Mouse (Mus musculus) CH12.LX (cell line): ENCODE measurements around the gene Nt5c1a. TPM values are rescaled to one million over a fixed set of nuclear protein-coding genes. Genes with fewer than 3 reads are reported as not detected.

Source experiments
- DNase-seq: peaks from one replicate; pipeline ENCODE4 v3.0.0-alpha.2; 2013; ENCODE audit errors: extremely low read depth
- H3K27ac ChIP-seq: 2 replicates; pipeline ENCODE4 v1.5.1; 2012; ENCODE audit warnings: low read depth, mild to moderate bottlenecking, control low read depth, moderate library complexity; ENCODE audit not compliant: insufficient read depth
- H3K27me3 ChIP-seq: replicated peaks from 2 replicates; pipeline ENCODE3; 2012; ENCODE audit warnings: inconsistent platforms
- H3K36me3 ChIP-seq, 2 experiments: replicated peaks in 1 of 2; 2 replicates each; pipeline versions ENCODE3 to v1.6.1; 2012; ENCODE audit warnings: inconsistent platforms in 1 of 2, low read length in 1 of 2, mild to moderate bottlenecking in 1 of 2, mixed read lengths in 1 of 2, moderate library complexity in 1 of 2; ENCODE audit not compliant: control insufficient read depth in 1 of 2, insufficient read depth in 1 of 2
- H3K4me1 ChIP-seq, 2 experiments: 2 replicates each; pipeline ENCODE4 v1.6.1; 2012; ENCODE audit warnings: inconsistent platforms in 1 of 2, moderate library complexity in 1 of 2; ENCODE audit not compliant: insufficient read depth in 2 of 2, control insufficient read depth in 1 of 2
- H3K4me2 ChIP-seq: 2 replicates; pipeline ENCODE4 v1.6.1; 2012; ENCODE audit warnings: low read depth, mild to moderate bottlenecking, control low read depth; ENCODE audit not compliant: poor library complexity, insufficient read depth, severe bottlenecking
- H3K4me3 ChIP-seq, 3 experiments: fragments of 150-350 bp in 1 of 3; sonication (generic) in 1 of 3; replicated peaks in 1 of 3; 2 replicates each; pipeline versions ENCODE3 to v1.5.1; 2011 to 2012; ENCODE audit warnings: low read depth in 2 of 3, low read length in 2 of 3, mild to moderate bottlenecking in 2 of 3, moderate library complexity in 2 of 3, control low read depth in 1 of 3, improper control_type of control experiment in 1 of 3, inconsistent platforms in 1 of 3, mixed read lengths in 1 of 3; ENCODE audit not compliant: poor library complexity in 1 of 3
- H3K79me2 ChIP-seq: replicated peaks from 2 replicates; pipeline ENCODE4 v1.6.1; 2012; ENCODE audit warnings: mild to moderate bottlenecking, moderate library complexity; ENCODE audit not compliant: control insufficient read depth, poor library complexity, insufficient read depth, severe bottlenecking; ENCODE audit errors: extremely low read depth
- H3K9ac ChIP-seq: 2 replicates; pipeline ENCODE4 v1.6.1; 2012; ENCODE audit warnings: low read depth, mild to moderate bottlenecking, control low read depth, moderate library complexity; ENCODE audit not compliant: insufficient read depth
- H3K9me3 ChIP-seq: replicated peaks from 2 replicates; pipeline ENCODE3; 2012; ENCODE audit warnings: low read length, inconsistent platforms, mixed read lengths
- EP300 ChIP-seq: IDR thresholded peaks from 2 replicates; pipeline ENCODE4 v1.6.1; 2011; ENCODE audit warnings: low read length, improper control_type of control experiment
- ETS1 ChIP-seq: conservative IDR thresholded peaks from 2 replicates; pipeline ENCODE4 v1.6.1; 2012; ENCODE audit warnings: low read depth, mild to moderate bottlenecking, inconsistent platforms, low read length, improper control_type of control experiment, moderate library complexity
- IRF4 ChIP-seq: IDR thresholded peaks from 2 replicates; pipeline ENCODE4 v1.6.1; 2014; ENCODE audit warnings: low read depth, mild to moderate bottlenecking, inconsistent platforms, low read length, improper control_type of control experiment
- JUND ChIP-seq: conservative IDR thresholded peaks from 2 replicates; pipeline ENCODE4 v1.6.1; 2011; ENCODE audit warnings: low read depth, low read length, improper control_type of control experiment
- MXI1 ChIP-seq: IDR thresholded peaks from 2 replicates; pipeline ENCODE4 v1.6.1; 2011; ENCODE audit warnings: mild to moderate bottlenecking, low read depth, low read length, improper control_type of control experiment
- MYC ChIP-seq: IDR thresholded peaks from 2 replicates; pipeline ENCODE4 v1.6.1; 2011; ENCODE audit warnings: low read depth, mild to moderate bottlenecking, improper control_type of control experiment, low read length
- NELFE ChIP-seq: IDR thresholded peaks from 2 replicates; pipeline ENCODE4 v1.6.1; 2011; ENCODE audit warnings: low read depth, low read length, improper control_type of control experiment
- NRF1 ChIP-seq: IDR thresholded peaks from 2 replicates; pipeline ENCODE4 v1.6.1; 2014; ENCODE audit warnings: low read depth, mild to moderate bottlenecking, inconsistent platforms, low read length, improper control_type of control experiment, moderate library complexity
- POLR2A ChIP-seq: IDR thresholded peaks from 2 replicates; pipeline ENCODE4 v1.6.1; 2011; ENCODE audit warnings: low read depth, mild to moderate bottlenecking, improper control_type of control experiment, low read length
- POLR2AphosphoS2 ChIP-seq: IDR thresholded peaks from 2 replicates; pipeline ENCODE4 v1.6.1; 2011; ENCODE audit warnings: low read depth, low read length, improper control_type of control experiment
- SIN3A ChIP-seq: IDR thresholded peaks from 2 replicates; pipeline ENCODE4 v1.6.1; 2012; ENCODE audit warnings: low read length, improper control_type of control experiment, inconsistent platforms
- SMC3 ChIP-seq: IDR thresholded peaks from 2 replicates; pipeline ENCODE4 v1.6.1; 2011; ENCODE audit warnings: low read depth, low read length, improper control_type of control experiment
- TCF12 ChIP-seq: IDR thresholded peaks from 2 replicates; pipeline ENCODE4 v1.6.1; 2014; ENCODE audit warnings: low read depth, mild to moderate bottlenecking, inconsistent platforms, low read length, improper control_type of control experiment
- UBTF ChIP-seq: IDR thresholded peaks from 2 replicates; pipeline ENCODE4 v1.6.1; 2012; ENCODE audit warnings: low read depth, mild to moderate bottlenecking, inconsistent platforms, low read length, improper control_type of control experiment, moderate library complexity
- ZKSCAN1 ChIP-seq: IDR thresholded peaks from 2 replicates; pipeline ENCODE4 v1.6.1; 2012; ENCODE audit warnings: low read depth, inconsistent platforms, low read length, improper control_type of control experiment, borderline replicate concordance
- ZMIZ1 ChIP-seq: IDR thresholded peaks from 2 replicates; pipeline ENCODE4 v1.6.1; 2012; ENCODE audit warnings: low read depth, mild to moderate bottlenecking, inconsistent platforms, low read length, improper control_type of control experiment
- ZNF384 ChIP-seq: IDR thresholded peaks from 2 replicates; pipeline ENCODE4 v1.6.1; 2012; ENCODE audit warnings: low read depth, low read length, improper control_type of control experiment, inconsistent platforms
- dilution Hi-C: fragments of 300-500 bp; cut with MboI; formaldehyde crosslinking; loops from 2 replicates; pipeline ENCODE4 v1.14.3; 2020; ENCODE audit warnings: low sequenced_read_pairs; ENCODE audit not compliant: extremely low pct_unique_long_range_greater_than_20kb, extremely low pct_ligation_motif_present
- in situ Hi-C: fragments of 300-500 bp; cut with MboI; formaldehyde crosslinking; loops from 3 replicates; pipeline ENCODE4 v1.14.3; 2019; ENCODE audit warnings: low sequenced_read_pairs, low pct_ligation_motif_present, low pct_unique_long_range_greater_than_20kb, mixed read lengths
- polyA plus RNA-seq: library from polyadenylated mRNA; unstranded; fragments of >175 nt; gene quantifications from 2 replicates; pipeline ENCODE4 v1.2.1, GENCODE M21; 2012; ENCODE audit warnings: low read depth; ENCODE audit not compliant: insufficient read length
- total RNA-seq, 2 experiments: library from RNA; depleted of rRNA; stranded (reverse); fragments of 300-350 nt in 1 of 2; fragments of >200 nt in 1 of 2; gene quantifications; 2 replicates each; pipeline ENCODE4 v1.2.3; 2012 to 2014

Nt5c1a gene
- total and polyA plus RNA-seq, 3 experiments, result not detected

- no peaks in the 10 kb centered on the region for H3K36me3 ChIP-seq
- in situ Hi-C loops, result no loop called here
- no peak overlapping the region for H3K9ac ChIP-seq
- H3K27me3 ChIP-seq, result peaks cover 86% of the 10 kb centered on the region
- no peak overlapping the region for H3K4me3 ChIP-seq
- no peaks in the 10 kb centered on the region for H3K4me1 ChIP-seq
- no peaks in the 10 kb centered on the region for H3K79me2 ChIP-seq
- H3K27ac ChIP-seq, result no peak overlapping the region
- no peaks in the 10 kb centered on the region for H3K9me3 ChIP-seq
- no peak for DNase-seq
- dilution Hi-C loops, result no loop called here
- TF ChIP-seq TCF12 (no peak), POLR2AphosphoS2 (no peak), EP300 (no peak), IRF4 (no peak), ZMIZ1 (no peak), MYC (no peak), JUND (no peak), MXI1 (no peak), UBTF (no peak), POLR2A (no peak), NELFE (no peak), SMC3 (no peak)
- no peak overlapping the region for H3K4me2 ChIP-seq
These were observed 6.0 kb downstream of the Nt5c1a start for GRCm38 (mm10) chr4:123207337-123207736.

- Histone ChIP-seq H3K4me1 (no peaks in the 10 kb centered on the region), H3K4me3 (no peak overlapping the region), H3K79me2 (no peaks in the 10 kb centered on the region), H3K4me2 (no peak overlapping the region), H3K27me3 (peaks cover 96% of the 10 kb centered on the region), H3K9me3 (no peaks in the 10 kb centered on the region), H3K27ac (no peak overlapping the region), H3K36me3 (no peaks in the 10 kb centered on the region), H3K9ac (no peak overlapping the region)
- DNase-seq, result no peak
- dilution Hi-C loops (no loop called here), in situ Hi-C loops (no loop called here)
- TF ChIP-seq MYC (no peak), SIN3A (no peak), ETS1 (no peak), POLR2AphosphoS2 (no peak), SMC3 (no peak), EP300 (no peak), ZNF384 (no peak), JUND (no peak), NRF1 (no peak), ZKSCAN1 (no peak)
These were observed 9.7 kb downstream of the Nt5c1a start for GRCm38 (mm10) chr4:123210996-123211395.
